Mouse (Mus musculus) liver, postnatal 0 days (tissue): ENCODE measurements around the gene Fam83d.

Experiments used
- CTCF ChIP-seq: sonication (generic); IDR thresholded peaks from 2 replicates; pipeline ENCODE4 v1.5.1; 2016; ENCODE audit warnings: antibody characterized with exemption, low read depth
- EP300 ChIP-seq: IDR thresholded peaks from 2 replicates; pipeline ENCODE4 v1.6.1; 2016; ENCODE audit warnings: antibody characterized with exemption, low read depth, mild to moderate bottlenecking

GRCm38 (mm10) chr2:158777490-158777889 lies 9.6 kb downstream of the Fam83d start:
- TF ChIP-seq CTCF (no peak), EP300 (no peak)
